Mouse (Mus musculus): Measurements from ENCODE around the gene Tfap2b. TPM values are rescaled to one million over a fixed set of nuclear protein-coding genes. Genes with fewer than 3 reads are reported as not detected.

The Tfap2b gene
- 0.50 and 0.78 TPM in 2 replicates for polyA plus RNA-seq (2021; fragmentation: Nextera tagmentation)
- long read RNA-seq, experiment 1 = 0 reads
- long read RNA-seq, experiment 2 = 0 reads

GRCm38 (mm10) chr1:19208641-19209358 is at the start of gene Tfap2b:
TSS of gene Tfap2b (plus strand) at chr1:19208914.

Other genes with a start within 250 kb of the Tfap2b start
- 0.67 and 0.71 TPM in 2 replicates for gene Tfap2d, start 105.9 kb upstream of the Tfap2b start, polyA plus RNA-seq (2021; fragmentation: Nextera tagmentation)

Measured in left cerebral cortex, adult 6 months (tissue).